Mouse (Mus musculus): ENCODE data around the gene Kif14. TPM values are rescaled to one million over a fixed set of nuclear protein-coding genes. Genes with fewer than 3 reads are reported as not detected.

The Kif14 gene
- polyA plus RNA-seq, 1 experiment from 2014 or later: 0.54 TPM

- H3K4me2 ChIP-seq (replicated peaks; ENCODE audit: low read depth, low read length): no peak overlapping the region
- ATAC-seq (no peak), DNase-seq (ENCODE audit: low spot score) (no peak)
- TF ChIP-seq EP300 (IDR thresholded peaks at IDR 0.05) (no peak), CTCF (IDR thresholded peaks at IDR 0.05) (no peak)
- no peak overlapping the region for H3K27ac ChIP-seq (ENCODE audit: low read length)
- WGBS: 30% methylated on average over 6 of the region's 6 CpGs
- no peaks in the 10 kb centered on the region for H3K9me3 ChIP-seq (ENCODE audit: low read length)
- H3K36me3 ChIP-seq (ENCODE audit: insufficient read depth, low read length): no peaks in the 10 kb centered on the region; the same call in 1 of the 2 replicates
- no peak overlapping the region for H3K4me3 ChIP-seq (ENCODE audit: low read depth, low read length)
- no peak overlapping the region for H3K9ac ChIP-seq (replicated peaks; ENCODE audit: low read depth)
- no peaks in the 10 kb centered on the region for H3K4me1 ChIP-seq (ENCODE audit: insufficient read depth, low read depth, low read length)
- no peaks in the 10 kb centered on the region for H3K27me3 ChIP-seq (replicated peaks; ENCODE audit: insufficient read depth, low read length)
Observed at GRCm38 (mm10) chr1:136512317-136512716, 46.2 kb downstream of the Kif14 start.

GRCm38 (mm10) chr1:136513181-136513580, 47.0 kb downstream of the Kif14 start:
- DNase-seq (ENCODE audit: low spot score) (no peak), ATAC-seq (no peak)
- Histone ChIP-seq H3K9me3 (ENCODE audit: low read length) (no peaks in the 10 kb centered on the region), H3K27me3 (replicated peaks; ENCODE audit: insufficient read depth, low read length) (no peaks in the 10 kb centered on the region), H3K36me3 (ENCODE audit: insufficient read depth, low read length) (no peaks in the 10 kb centered on the region; the same call in 1 of the 2 replicates), H3K4me3 (ENCODE audit: low read depth, low read length) (no peak overlapping the region), H3K4me1 (ENCODE audit: insufficient read depth, low read depth, low read length) (no peaks in the 10 kb centered on the region), H3K27ac (ENCODE audit: low read length) (no peak overlapping the region), H3K9ac (replicated peaks; ENCODE audit: low read depth) (no peak overlapping the region), H3K4me2 (replicated peaks; ENCODE audit: low read depth, low read length) (no peak overlapping the region)
- TF ChIP-seq EP300 (IDR thresholded peaks at IDR 0.05): no peak
- no peak for TF ChIP-seq CTCF (IDR thresholded peaks at IDR 0.05)
- 68% methylated on average over 11 of the region's 11 CpGs for WGBS

- Histone ChIP-seq H3K4me2 (replicated peaks; ENCODE audit: low read depth, low read length) (no peak overlapping the region), H3K27me3 (replicated peaks; ENCODE audit: insufficient read depth, low read length) (no peaks in the 10 kb centered on the region), H3K4me3 (ENCODE audit: low read depth, low read length) (no peak overlapping the region), H3K27ac (ENCODE audit: low read length) (no peak overlapping the region), H3K9me3 (ENCODE audit: low read length) (no peaks in the 10 kb centered on the region), H3K9ac (replicated peaks; ENCODE audit: low read depth) (no peak overlapping the region), H3K36me3 (ENCODE audit: insufficient read depth, low read length) (no peaks in the 10 kb centered on the region), H3K4me1 (ENCODE audit: insufficient read depth, low read depth, low read length) (no peaks in the 10 kb centered on the region)
- 50% methylated on average over 7 of the region's 7 CpGs for WGBS
- DNase-seq (ENCODE audit: low spot score) (peak; percentile 70), ATAC-seq (peak; percentile 84)
- TF ChIP-seq EP300 (IDR thresholded peaks at IDR 0.05) (no peak), CTCF (IDR thresholded peaks at IDR 0.05) (no peak)
Observed at GRCm38 (mm10) chr1:136518699-136519356, 52.7 kb downstream of the Kif14 start.

GRCm38 (mm10) chr1:136521363-136521937, 55.3 kb downstream of the Kif14 start:
- Histone ChIP-seq H3K4me2 (replicated peaks; ENCODE audit: low read depth, low read length) (no peak overlapping the region), H3K36me3 (ENCODE audit: insufficient read depth, low read length) (no peaks in the 10 kb centered on the region), H3K27ac (ENCODE audit: low read length) (no peak overlapping the region), H3K4me1 (ENCODE audit: insufficient read depth, low read depth, low read length) (no peaks in the 10 kb centered on the region), H3K4me3 (ENCODE audit: low read depth, low read length) (no peak overlapping the region), H3K9me3 (ENCODE audit: low read length) (no peaks in the 10 kb centered on the region), H3K27me3 (replicated peaks; ENCODE audit: insufficient read depth, low read length) (no peaks in the 10 kb centered on the region), H3K9ac (replicated peaks; ENCODE audit: low read depth) (no peak overlapping the region)
- DNase-seq (ENCODE audit: low spot score): peak; percentile 70
- ATAC-seq: peak; percentile 35
- no peak for TF ChIP-seq EP300 (IDR thresholded peaks at IDR 0.05)
- peak; percentile 78 for TF ChIP-seq CTCF (IDR thresholded peaks at IDR 0.05)
- WGBS: 74% methylated on average over 11 of the region's 11 CpGs

- WGBS: 25% methylated on average over 2 of the region's 2 CpGs
- DNase-seq (ENCODE audit: low spot score): peak; percentile 75
Observed at GRCm38 (mm10) chr1:136524917-136525316, 58.8 kb downstream of the Kif14 start.

GRCm38 (mm10) chr1:136525818-136526217, 59.7 kb downstream of the Kif14 start:
- H3K27ac ChIP-seq (ENCODE audit: low read length): peak overlapping the region; percentile 15; the same call in 1 of the 2 replicates
- TF ChIP-seq CTCF (IDR thresholded peaks at IDR 0.05) (no peak), EP300 (IDR thresholded peaks at IDR 0.05) (no peak)
- H3K4me2 ChIP-seq (replicated peaks; ENCODE audit: low read depth, low read length): no peak overlapping the region
- no peaks in the 10 kb centered on the region for H3K4me1 ChIP-seq (ENCODE audit: insufficient read depth, low read depth, low read length)
- no peaks in the 10 kb centered on the region for H3K36me3 ChIP-seq (ENCODE audit: insufficient read depth, low read length)
- H3K9ac ChIP-seq (replicated peaks; ENCODE audit: low read depth): no peak overlapping the region
- 45% methylated on average over 6 of the region's 6 CpGs for WGBS
- H3K27me3 ChIP-seq (replicated peaks; ENCODE audit: insufficient read depth, low read length): no peaks in the 10 kb centered on the region
- H3K9me3 ChIP-seq (ENCODE audit: low read length): no peaks in the 10 kb centered on the region
- ATAC-seq (no peak), DNase-seq (ENCODE audit: low spot score) (no peak)
- H3K4me3 ChIP-seq (ENCODE audit: low read depth, low read length): no peak overlapping the region

More at GRCm38 (mm10) chr1:136524917-136525316, 58.8 kb downstream of the Kif14 start:
- no peak overlapping the region for H3K27ac ChIP-seq (ENCODE audit: low read length)
- TF ChIP-seq CTCF (IDR thresholded peaks at IDR 0.05) (peak; percentile 94), EP300 (IDR thresholded peaks at IDR 0.05) (no peak)
- H3K9ac ChIP-seq (replicated peaks; ENCODE audit: low read depth): no peak overlapping the region
- peak; percentile 60 for ATAC-seq
- no peaks in the 10 kb centered on the region for H3K36me3 ChIP-seq (ENCODE audit: insufficient read depth, low read length)
- H3K27me3 ChIP-seq (replicated peaks; ENCODE audit: insufficient read depth, low read length): no peaks in the 10 kb centered on the region
- H3K4me1 ChIP-seq (ENCODE audit: insufficient read depth, low read depth, low read length): no peaks in the 10 kb centered on the region
- no peaks in the 10 kb centered on the region for H3K9me3 ChIP-seq (ENCODE audit: low read length)
- no peak overlapping the region for H3K4me2 ChIP-seq (replicated peaks; ENCODE audit: low read depth, low read length)
- no peak overlapping the region for H3K4me3 ChIP-seq (ENCODE audit: low read depth, low read length)

Data from lung, postnatal 0 days (tissue).